Mouse (Mus musculus): ENCODE data around the gene Camsap2. TPM values are rescaled to one million over a fixed set of nuclear protein-coding genes. Genes with fewer than 3 reads are reported as not detected.
A peak's percentile ranks its signal among the peaks of the same experiment; 100 is the strongest.

Gene Camsap2
- polyA plus RNA-seq, 1 experiment from 2014 or later, result 11.1 TPM

DNA sequence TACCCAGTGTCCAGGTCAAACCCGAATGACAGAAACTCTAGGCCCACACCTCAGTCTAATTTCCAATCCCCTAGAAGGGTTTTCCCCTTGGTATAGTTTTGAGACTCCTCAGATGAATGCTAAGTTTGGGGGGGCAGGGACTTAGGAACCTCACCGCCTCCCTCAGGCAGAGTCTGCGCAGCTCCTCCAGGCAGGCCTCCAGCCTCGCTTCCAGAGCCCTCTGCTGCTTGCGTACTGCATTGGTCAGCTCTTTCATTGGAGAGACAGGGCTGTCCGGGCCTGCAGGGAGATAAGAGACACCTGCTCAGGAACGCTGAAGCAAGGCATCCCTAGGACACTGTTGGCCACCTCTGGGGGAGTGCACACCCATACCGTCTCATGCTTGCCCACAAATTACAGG lies 119.3 kb downstream of the Camsap2 start:
- WGBS, result 94% methylated on average over 8 of the region's 8 CpGs
- Histone ChIP-seq H3K36me3 (peaks cover 58% of the 10 kb centered on the region), H3K4me3 (no peak overlapping the region), H3K27ac (replicated peaks) (no peak overlapping the region), H3K4me1 (peaks cover 50% of the 10 kb centered on the region), H3K27me3 (ENCODE audit: low read depth, poor library complexity, severe bottlenecking) (peaks cover 61% of the 10 kb centered on the region), H3K9me3 (replicated peaks) (no peaks in the 10 kb centered on the region)
- no peak for DNase-seq (ENCODE audit: low spot score)

- H3K4me3 ChIP-seq, result no peak overlapping the region
- H3K27me3 ChIP-seq (ENCODE audit: low read depth, poor library complexity, severe bottlenecking), result peaks cover 54% of the 10 kb centered on the region
- H3K36me3 ChIP-seq, result peaks cover 66% of the 10 kb centered on the region
- H3K4me1 ChIP-seq, result peaks cover 42% of the 10 kb centered on the region
- H3K9me3 ChIP-seq (replicated peaks), result no peaks in the 10 kb centered on the region
- no peak for DNase-seq (ENCODE audit: low spot score)
- H3K27ac ChIP-seq (replicated peaks), result no peak overlapping the region
- 94% methylated on average over 8 of the region's 8 CpGs for WGBS
Measured at GRCm38 (mm10) chr1:136225846-136226245, 120.1 kb downstream of the Camsap2 start.

- H3K27ac ChIP-seq (replicated peaks), result no peak overlapping the region
- no peaks in the 10 kb centered on the region for H3K9me3 ChIP-seq (replicated peaks)
- no peak overlapping the region for H3K4me3 ChIP-seq
- DNase-seq (ENCODE audit: low spot score), result no peak
- WGBS, result 91% methylated on average over 10 of the region's 10 CpGs
- H3K36me3 ChIP-seq, result peaks cover 86% of the 10 kb centered on the region
- peaks cover 34% of the 10 kb centered on the region for H3K27me3 ChIP-seq (ENCODE audit: low read depth, poor library complexity, severe bottlenecking)
- peaks cover 23% of the 10 kb centered on the region for H3K4me1 ChIP-seq
Measured at GRCm38 (mm10) chr1:136223758-136224342, 122.1 kb downstream of the Camsap2 start.

DNA sequence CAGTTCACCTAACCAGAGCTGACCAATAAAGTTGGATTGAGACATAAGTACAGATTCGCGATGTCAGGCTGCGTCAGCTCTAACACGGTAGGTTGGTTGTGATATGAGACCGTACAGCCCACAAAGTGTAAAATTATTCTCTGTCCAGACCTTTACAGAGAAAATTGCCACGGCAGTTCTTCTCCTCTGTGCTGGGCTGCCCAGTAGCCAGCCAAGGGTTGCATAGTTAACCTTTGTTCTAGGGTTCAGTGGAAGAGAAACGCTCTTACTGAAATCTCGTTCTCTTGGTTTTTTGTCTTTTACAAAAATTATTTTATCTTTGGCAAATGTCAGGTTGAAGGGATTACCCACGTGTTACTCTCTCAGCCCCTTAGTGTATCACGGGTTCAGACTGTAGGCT lies 123.5 kb downstream of the Camsap2 start:
- Histone ChIP-seq H3K4me1 (peaks cover 10% of the 10 kb centered on the region), H3K4me3 (no peak overlapping the region), H3K27ac (replicated peaks) (no peak overlapping the region), H3K36me3 (peaks cover 99% of the 10 kb centered on the region), H3K9me3 (replicated peaks) (no peaks in the 10 kb centered on the region), H3K27me3 (ENCODE audit: low read depth, poor library complexity, severe bottlenecking) (peaks cover 19% of the 10 kb centered on the region)
- no peak for DNase-seq (ENCODE audit: low spot score)
- 91% methylated on average over 10 of the region's 10 CpGs for WGBS

- H3K4me1 ChIP-seq, result peaks cover 3% of the 10 kb centered on the region
- H3K9me3 ChIP-seq (replicated peaks), result no peaks in the 10 kb centered on the region
- WGBS, result 88% methylated on average over 10 of the region's 10 CpGs
- 0 out of 2 replicates have a peak, but pooled peaks cover 2% of the 10 kb centered on the region for H3K27me3 ChIP-seq (ENCODE audit: low read depth, poor library complexity, severe bottlenecking)
- no peak overlapping the region for H3K27ac ChIP-seq (replicated peaks)
- DNase-seq (ENCODE audit: low spot score), result peak; percentile 11
- H3K4me3 ChIP-seq, result no peak overlapping the region
- H3K36me3 ChIP-seq, result peaks cover 99% of the 10 kb centered on the region
Measured at GRCm38 (mm10) chr1:136220037-136220871, 125.7 kb downstream of the Camsap2 start.

Other genes starting within 250 kb of the Camsap2 start
- 4.9 and 9.5 TPM in 2 replicates for gene Kif21b, start 214.7 kb downstream of the Camsap2 start, polyA plus RNA-seq (2016; fragmentation: Nextera tagmentation; extraction: Ambion mirVana)
- gene Mroh3, start 133.3 kb downstream of the Camsap2 start, polyA plus RNA-seq (2016; fragmentation: Nextera tagmentation; extraction: Ambion mirVana), result 0.22 TPM in 1 of 2 replicates, not detected in the other
- 17.6 and 18.8 TPM in 2 replicates for gene Inava, start 111.8 kb downstream of the Camsap2 start, polyA plus RNA-seq (2016; fragmentation: Nextera tagmentation; extraction: Ambion mirVana)
- gene Gpr25, start 85.2 kb downstream of the Camsap2 start, polyA plus RNA-seq (2016; fragmentation: Nextera tagmentation; extraction: Ambion mirVana), result not detected in 2 replicates
- gene Ddx59, start 69.2 kb upstream of the Camsap2 start, polyA plus RNA-seq (2016; fragmentation: Nextera tagmentation; extraction: Ambion mirVana), result 19.6 and 20.7 TPM in 2 replicates
- gene Kif14, start 120.2 kb upstream of the Camsap2 start, polyA plus RNA-seq (2016; fragmentation: Nextera tagmentation; extraction: Ambion mirVana), result 7.1 and 8.3 TPM in 2 replicates

All from midbrain, embryonic 10.5 days (tissue).